Mouse (Mus musculus): Measurements from ENCODE around the gene Iscu. TPM values are rescaled to one million over a fixed set of nuclear protein-coding genes. Genes with fewer than 3 reads are reported as not detected.

The Iscu gene
- polyA plus RNA-seq, 1 experiment from 2014 or later = 112 TPM

Other genes starting within 250 kb of the Iscu start
- gene Cmklr1, start 122.3 kb upstream of the Iscu start, polyA plus RNA-seq (2015; fragmentation: Nextera tagmentation; extraction: Ambion mirVana) = 5.0 and 6.0 TPM in 2 replicates
- not detected in 2 replicates for gene 1700069L16Rik, start 48.0 kb upstream of the Iscu start, polyA plus RNA-seq (2015; fragmentation: Nextera tagmentation; extraction: Ambion mirVana)
- gene Ficd, start 36.9 kb upstream of the Iscu start, polyA plus RNA-seq (2015; fragmentation: Nextera tagmentation; extraction: Ambion mirVana) = 4.8 and 6.1 TPM in 2 replicates
- gene Sart3, start 238 bp upstream of the Iscu start, polyA plus RNA-seq (2015; fragmentation: Nextera tagmentation; extraction: Ambion mirVana) = 57.6 and 59.2 TPM in 2 replicates
- gene Tmem119, start 27.8 kb downstream of the Iscu start, polyA plus RNA-seq (2015; fragmentation: Nextera tagmentation; extraction: Ambion mirVana) = 50.4 and 52.1 TPM in 2 replicates
- 1.5 and 2.2 TPM in 2 replicates for gene Selplg, start 59.9 kb downstream of the Iscu start, polyA plus RNA-seq (2015; fragmentation: Nextera tagmentation; extraction: Ambion mirVana)
- 105 and 119 TPM in 2 replicates for gene Coro1c, start 136.0 kb downstream of the Iscu start, polyA plus RNA-seq (2015; fragmentation: Nextera tagmentation; extraction: Ambion mirVana)
- gene Ssh1, start 221.1 kb downstream of the Iscu start, polyA plus RNA-seq (2015; fragmentation: Nextera tagmentation; extraction: Ambion mirVana) = 14.7 and 18.3 TPM in 2 replicates
- gene Dao, start 231.0 kb downstream of the Iscu start, polyA plus RNA-seq (2015; fragmentation: Nextera tagmentation; extraction: Ambion mirVana) = 14.2 and 14.9 TPM in 2 replicates